Mouse (Mus musculus) embryonic stem cell, embryonic (primary cell): ENCODE measurements around the gene Rnase12.
"Not testable (repeated sequence)": the region's sequence is repeated elsewhere in the genome, so short reads cannot be mapped to it uniquely, and the experiment has no call there.

Experiments used
- CTCF ChIA-PET, 4 experiments: fragments of 300-600 bp in 2 of 4; fragments of 350-600 bp in 2 of 4; sonication (Branson Sonifier 250); formaldehyde crosslinking; loops; one replicate each; lab custom pipeline; 2022; ENCODE audit warnings: inconsistent platforms in 2 of 4; lab: Charles Lee
- POLR2A ChIA-PET, 4 experiments: fragments of 300-600 bp in 2 of 4; fragments of 350-600 bp in 2 of 4; sonication (Branson Sonifier 250); formaldehyde crosslinking; loops; one replicate each; lab custom pipeline; 2022; ENCODE audit warnings: antibody characterized with exemption in 4 of 4, inconsistent platforms in 1 of 4; lab: Charles Lee

Rnase12 gene

GRCm38 (mm10) chr14:51053176-51053575 lies 4.3 kb downstream of the Rnase12 start:
- CTCF ChIA-PET = interaction anchor here in 1 of 4 experiments (0.8 kb wide), 1 partner anchor 253 kb away, joined by 3 read pairs; no protein-coding TSS in a partner anchor
- POLR2A ChIA-PET = interaction anchor here in 2 of 4 experiments (1.6 to 1.7 kb wide), 2 partner anchors 18 to 122 kb away, joined by 3 to 6 read pairs; partner anchors contain the start of genes Pip4p1 (in 1 of the 2) and Pnp (in 1 of the 2)

DNA sequence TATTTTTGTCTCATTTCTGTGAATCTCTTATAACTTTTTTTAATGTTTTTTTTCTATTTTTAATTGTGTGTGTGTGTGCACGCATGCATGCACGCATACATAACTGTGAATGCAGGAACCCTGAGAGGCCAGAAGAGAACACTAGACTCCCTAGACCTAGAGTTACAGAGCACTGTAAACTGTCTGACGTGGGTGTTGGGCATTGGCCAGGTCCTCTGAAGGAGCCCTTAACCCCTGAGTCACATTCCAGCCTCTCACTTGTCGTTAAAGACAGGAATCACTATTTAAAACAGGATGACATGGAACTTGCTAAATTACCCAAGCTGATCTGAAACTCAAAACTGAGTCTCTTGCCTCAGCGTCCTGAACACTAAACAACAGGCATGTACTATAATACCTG lies 5.5 kb downstream of the Rnase12 start:
- POLR2A ChIA-PET = no interaction called here
- CTCF ChIA-PET = interaction anchor here in 1 of 4 experiments (0.5 kb wide), 1 partner anchor 17 kb away, joined by 3 read pairs; no protein-coding TSS in a partner anchor

DNA sequence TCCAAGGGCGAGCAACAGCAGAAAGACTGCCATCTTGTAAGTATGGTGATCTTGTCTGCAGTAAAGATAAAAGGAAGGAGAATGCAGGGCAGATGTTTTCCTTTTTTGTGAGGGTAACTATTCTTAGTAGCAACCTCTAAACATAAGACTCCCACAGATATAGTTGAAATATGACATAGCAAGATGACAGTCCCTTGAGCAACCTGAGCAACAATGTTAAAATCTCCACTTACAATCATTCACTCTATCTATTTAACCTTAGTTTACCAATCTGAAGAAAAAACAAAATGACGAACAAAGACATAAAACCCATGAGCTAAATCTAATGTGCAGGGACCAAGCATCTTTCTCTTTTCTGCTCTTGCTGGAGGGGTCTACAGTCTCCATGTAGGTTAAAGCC lies 7.4 kb downstream of the Rnase12 start, which contains the start of gene Rnase11:
Rnase11 (minus strand) TSS at position 101 of the 400 bp plus-strand sequence.
- ChIA-PET CTCF (no interaction called here), POLR2A (no interaction called here)

GRCm38 (mm10) chr14:51047846-51048245 lies 9.6 kb downstream of the Rnase12 start:
- POLR2A ChIA-PET = no interaction called here
- CTCF ChIA-PET = no interaction called here

- ChIA-PET POLR2A (interaction anchor here in 1 of 4 experiments (0.5 kb wide), 1 partner anchor 235 kb away, joined by 4 read pairs; no protein-coding TSS in a partner anchor), CTCF (no interaction called here)
Measured at GRCm38 (mm10) chr14:51041769-51042168, 15.7 kb downstream of the Rnase12 start, which contains the start of gene Rnase9. Rnase9 (minus strand) TSS chr14:51041869.

DNA sequence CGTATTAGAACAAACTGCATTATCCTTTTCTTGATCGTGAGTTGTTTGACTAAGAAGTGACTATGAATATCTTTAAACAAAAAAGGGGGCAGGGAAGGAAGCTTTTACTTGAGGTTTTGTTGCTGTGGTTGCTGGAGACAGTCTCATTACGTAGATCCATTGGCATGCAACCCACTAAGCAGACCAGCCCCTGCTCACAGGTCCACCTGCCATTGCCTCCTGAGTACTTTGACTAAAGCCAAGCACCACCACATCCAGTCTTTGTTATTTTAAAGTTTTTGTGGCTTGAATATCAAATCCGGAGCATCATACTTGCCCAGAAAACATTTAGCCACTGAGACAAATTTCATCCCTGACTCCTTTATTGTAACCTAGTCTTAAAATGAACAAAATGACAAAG lies 21.2 kb downstream of the Rnase12 start:
- CTCF ChIA-PET = no interaction called here
- POLR2A ChIA-PET = interaction anchor here in 1 of 4 experiments (0.6 kb wide), 1 partner anchor 13 kb away, joined by 3 read pairs; no protein-coding TSS in a partner anchor

DNA sequence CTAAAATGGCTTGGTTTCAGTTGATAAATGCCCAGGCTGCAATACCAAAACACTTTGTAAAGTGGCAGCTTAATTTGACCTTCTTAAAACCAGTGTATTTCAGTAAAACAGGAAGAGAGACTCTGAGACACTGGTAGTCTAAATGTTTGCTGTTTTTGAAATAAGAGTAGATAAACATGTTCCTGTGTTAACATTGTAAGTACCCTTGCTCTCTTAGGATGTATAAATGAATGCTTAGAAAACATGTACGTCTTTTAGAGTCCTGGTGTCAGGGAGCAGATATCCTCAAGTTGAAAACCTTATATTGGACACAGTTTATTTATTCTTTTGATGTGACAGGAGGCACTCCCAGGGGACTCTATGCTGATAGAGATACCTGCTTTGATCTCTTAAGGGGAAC lies 22.3 kb downstream of the Rnase12 start:
- ChIA-PET POLR2A (interaction anchor here in 1 of 4 experiments (1.5 kb wide), 1 partner anchor 18 kb away, joined by 3 read pairs; no protein-coding TSS in a partner anchor), CTCF (no interaction called here)

DNA sequence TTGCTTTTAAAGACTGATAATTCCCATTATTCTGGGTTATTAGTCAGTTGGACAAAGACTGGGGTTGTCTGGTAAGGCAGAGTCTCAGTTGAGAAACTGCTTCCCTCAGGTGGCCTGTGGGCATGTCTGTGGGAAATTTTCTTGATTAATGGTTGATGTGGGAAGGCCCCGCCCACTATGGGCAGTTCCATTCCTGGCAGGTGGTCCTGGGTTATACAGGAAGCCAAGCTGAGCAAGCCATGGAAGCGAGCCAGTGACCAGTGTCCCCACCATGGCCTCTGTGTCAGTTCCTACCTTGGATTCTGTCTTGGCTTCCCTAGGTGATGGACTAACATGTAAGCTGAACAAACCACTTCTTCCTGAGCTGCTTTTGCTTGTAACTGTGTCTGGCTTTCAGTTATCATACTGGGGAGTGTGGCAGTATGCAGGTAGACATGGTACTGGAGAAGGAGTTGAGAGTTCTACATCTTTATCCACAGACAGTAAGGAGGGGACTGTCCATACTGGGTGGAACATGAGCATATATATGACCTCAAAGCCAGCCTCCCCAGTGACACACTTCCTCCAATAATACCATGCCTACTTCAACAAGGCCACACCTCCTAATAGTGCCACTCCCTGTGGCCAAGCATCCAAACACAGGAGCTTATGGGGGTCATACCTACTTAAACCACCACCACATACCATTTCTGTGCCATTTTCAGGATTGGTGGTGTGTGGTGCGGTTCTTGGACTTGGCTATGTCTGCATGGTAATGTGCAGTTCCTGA lies 29.9 kb downstream of the Rnase12 start:
- CTCF ChIA-PET = interaction anchor here (0.6 to 4.1 kb wide), 17 partner anchors 11 to 228 kb away, joined by 3 to 24 read pairs (median 4); partner anchors contain the start of gene Rnase12 (in 1 of the 4)
- POLR2A ChIA-PET = interaction anchor here in 2 of 4 experiments (1.0 to 2.0 kb wide), 4 partner anchors 11 to 37 kb away, joined by 4 to 9 read pairs (median 5); no protein-coding TSS in a partner anchor

- CTCF ChIA-PET = interaction anchor here (0.6 to 4.1 kb wide), 19 partner anchors 12 to 227 kb away, joined by 3 to 24 read pairs (median 4); partner anchors contain the start of gene Rnase12 (in 1 of the 4)
- POLR2A ChIA-PET = interaction anchor here in 2 of 4 experiments (0.6 to 2.0 kb wide), 4 partner anchors 12 to 72 kb away, joined by 3 to 9 read pairs (median 5); no protein-coding TSS in a partner anchor
Measured at GRCm38 (mm10) chr14:51026391-51027133, 30.9 kb downstream of the Rnase12 start.

DNA sequence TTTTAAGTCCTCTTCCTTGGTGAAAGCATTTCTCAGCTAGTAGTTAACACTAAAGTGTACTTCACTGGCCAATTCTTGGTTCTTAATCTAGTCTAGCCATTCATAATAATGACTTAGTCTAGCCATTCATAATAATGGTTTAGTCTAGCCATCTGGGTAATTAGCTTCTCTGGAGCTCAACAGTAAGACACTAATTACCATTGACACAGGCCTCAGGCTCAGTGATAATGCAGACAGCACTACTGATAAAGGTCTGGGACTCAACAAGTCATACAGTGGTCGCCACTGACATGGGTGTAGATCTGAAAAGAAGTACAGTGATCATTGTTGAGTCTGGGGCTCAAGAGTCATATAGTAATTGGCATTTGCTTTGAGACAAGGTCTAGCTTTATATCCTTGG lies 32.6 kb downstream of the Rnase12 start:
- CTCF ChIA-PET = interaction anchor here in 3 of 4 experiments (0.7 to 4.1 kb wide), 7 partner anchors 35 to 225 kb away, joined by 3 to 24 read pairs (median 4); no protein-coding TSS in a partner anchor
- POLR2A ChIA-PET = interaction anchor here in 2 of 4 experiments (0.6 to 1.3 kb wide), 4 partner anchors 36 to 101 kb away, joined by 3 to 4 read pairs (median 3); no protein-coding TSS in a partner anchor

DNA sequence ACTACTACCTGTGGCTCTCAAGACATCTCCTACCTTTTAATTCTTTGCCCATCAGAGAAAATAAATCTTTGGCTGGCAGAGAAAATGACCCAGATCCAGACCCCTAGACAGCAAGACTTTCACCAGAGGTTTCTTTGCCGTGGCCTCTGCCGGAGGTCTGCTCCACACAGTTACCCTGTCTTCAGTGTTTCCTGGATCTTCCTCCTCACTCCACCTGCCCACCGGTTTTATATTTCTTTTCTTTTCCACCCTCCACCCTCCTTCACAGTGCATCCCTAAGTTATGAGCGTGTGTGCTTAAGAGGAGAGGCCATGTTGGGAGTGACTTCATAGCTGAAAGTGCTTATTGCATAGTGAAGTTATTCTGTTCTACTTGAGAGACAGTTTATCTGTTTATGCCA lies 34.0 kb downstream of the Rnase12 start:
- ChIA-PET CTCF (interaction anchor here in 1 of 4 experiments (1.0 kb wide), 1 partner anchor 40 kb away, joined by 3 read pairs; no protein-coding TSS in a partner anchor), POLR2A (interaction anchor here in 1 of 4 experiments (0.6 to 1.3 kb wide), 3 partner anchors 12 to 92 kb away, joined by 3 to 4 read pairs (median 3); no protein-coding TSS in a partner anchor)

GRCm38 (mm10) chr14:51017256-51017655 lies 40.2 kb downstream of the Rnase12 start:
- POLR2A ChIA-PET = no interaction called here
- CTCF ChIA-PET = no interaction called here

DNA sequence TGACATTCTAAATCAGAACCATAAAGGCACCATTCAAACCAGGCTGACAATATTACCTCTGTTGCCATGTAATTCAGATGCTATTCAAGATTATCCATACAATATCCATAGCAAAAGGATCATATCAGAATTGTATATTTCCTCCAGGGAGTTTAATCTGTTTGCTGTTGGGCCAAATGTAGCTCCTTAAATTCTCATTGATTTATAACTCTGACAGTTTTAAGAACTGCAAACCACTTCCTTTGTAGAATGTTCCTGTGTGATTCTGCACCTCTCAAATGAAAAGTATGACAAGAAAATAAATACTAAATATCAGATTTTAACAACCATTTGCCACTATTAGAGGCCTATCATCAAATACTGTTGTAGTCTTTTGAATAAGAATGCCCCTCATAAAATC lies 41.7 kb downstream of the Rnase12 start:
- ChIA-PET CTCF (interaction anchor here in 1 of 4 experiments (0.6 to 0.7 kb wide), 2 partner anchors 62 to 1188 kb away, joined by 3 read pairs; no protein-coding TSS in a partner anchor), POLR2A (interaction anchor here in 1 of 4 experiments (0.6 kb wide), 1 partner anchor 1032 kb away, joined by 5 read pairs; no protein-coding TSS in a partner anchor)

GRCm38 (mm10) chr14:51014724-51015123 lies 42.7 kb downstream of the Rnase12 start:
- CTCF ChIA-PET = not testable (repeated sequence)
- POLR2A ChIA-PET = interaction anchor here in 1 of 4 experiments (0.5 kb wide), 1 partner anchor 66 kb away, joined by 3 read pairs; no protein-coding TSS in a partner anchor

DNA sequence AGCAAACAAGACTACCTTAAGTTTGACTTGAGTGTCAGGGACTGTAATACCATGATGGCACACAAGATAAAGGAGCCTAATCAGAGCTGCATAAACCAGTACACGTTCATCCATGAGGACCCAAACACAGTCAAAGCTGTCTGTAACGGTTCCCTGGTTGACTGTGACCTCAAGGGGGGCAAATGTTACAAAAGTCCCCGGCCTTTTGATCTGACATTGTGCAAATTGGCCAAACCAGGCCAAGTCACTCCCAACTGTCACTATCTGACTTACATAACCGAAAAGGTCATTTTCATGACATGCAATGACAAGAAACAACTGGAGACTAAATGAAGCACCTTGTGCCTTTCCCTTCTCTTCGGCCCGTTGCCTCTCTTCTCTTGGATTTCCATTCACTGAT lies 47.9 kb downstream of the Rnase12 start:
- ChIA-PET CTCF (no interaction called here), POLR2A (no interaction called here)

GRCm38 (mm10) chr14:51008781-51009180 lies 48.7 kb downstream of the Rnase12 start:
- POLR2A ChIA-PET = interaction anchor here in 1 of 4 experiments (0.8 to 1.0 kb wide), 2 partner anchors 13 to 55 kb away, joined by 3 read pairs; no protein-coding TSS in a partner anchor
- CTCF ChIA-PET = no interaction called here

DNA sequence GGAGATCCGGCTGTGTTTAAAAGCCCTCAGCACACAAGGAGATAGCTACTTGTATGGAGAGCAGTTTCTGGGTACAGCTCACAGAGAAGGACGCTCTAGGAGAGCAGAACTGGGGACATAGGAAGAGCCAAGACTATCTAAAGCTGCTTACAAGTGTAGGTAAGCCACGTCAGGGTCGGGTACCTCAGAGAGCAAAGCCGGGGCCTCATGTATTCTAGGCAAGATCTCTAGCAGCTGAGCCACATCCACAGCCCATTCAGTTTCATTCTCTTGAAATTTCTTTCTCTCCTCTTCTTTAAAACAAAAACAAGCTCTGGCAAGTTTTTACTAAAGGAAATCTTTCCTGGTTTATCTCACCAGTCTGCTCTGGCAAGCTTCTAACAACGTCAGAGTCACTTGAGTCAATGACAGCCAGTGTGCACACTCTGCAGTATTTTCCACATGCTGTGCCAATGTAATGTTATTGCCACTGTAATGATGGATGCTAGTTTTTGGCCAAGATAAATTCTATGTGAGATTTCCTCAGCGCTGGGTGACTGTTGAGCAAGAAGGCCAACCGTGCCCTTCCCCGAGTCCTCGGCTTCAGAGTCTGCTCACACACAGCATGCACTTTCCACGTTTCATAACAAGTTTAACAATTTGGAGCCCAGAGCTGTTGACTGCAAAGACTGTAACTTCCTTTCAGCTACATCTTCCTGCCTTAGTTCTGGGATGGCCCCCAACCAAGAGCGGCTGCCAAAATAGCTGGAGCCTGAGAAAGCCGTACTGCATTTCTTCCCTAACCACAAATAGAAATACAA lies 49.3 kb downstream of the Rnase12 start:
- CTCF ChIA-PET = no interaction called here
- POLR2A ChIA-PET = interaction anchor here in 2 of 4 experiments (0.6 to 1.8 kb wide), 5 partner anchors 11 to 75 kb away, joined by 3 to 7 read pairs (median 3); no protein-coding TSS in a partner anchor
